Mouse (Mus musculus) left cerebral cortex, adult 6 months (tissue): Measurements from ENCODE around the gene Ago4. TPM values are rescaled to one million over a fixed set of nuclear protein-coding genes. Genes with fewer than 3 reads are reported as not detected.

Experiments used
- long read RNA-seq, 2 experiments: library from polyadenylated mRNA; unstranded; transcript quantifications; one replicate each; pipeline ENCODE4 v2.0.0; 2019 to 2020
- polyA plus RNA-seq: library from polyadenylated mRNA; unstranded; fragments of <200 nt; fragmentation: Nextera tagmentation; gene quantifications from 2 replicates; pipeline ENCODE4 v1.2.3, GENCODE M21; 2021

Gene Ago4
- polyA plus RNA-seq = 0.51 and 1.2 TPM in 2 replicates
- long read RNA-seq, experiment 1, partial matches to known transcripts = 2 of 7 reads
- long read RNA-seq, experiment 1, other reads (novel, unspliced or antisense) = 5 of 7 reads
- long read RNA-seq, experiment 2, partial matches to known transcripts = 1 of 5 reads
- long read RNA-seq, experiment 2, other reads (novel, unspliced or antisense) = 4 of 5 reads

GRCm38 (mm10) chr4:126532827-126533728 is at the start of gene Ago4:
TSS of gene Ago4 (minus strand) at chr4:126533472.

GRCm38 (mm10) chr4:126556809-126557711 is 23.8 kb upstream of the Ago4 start, which contains the start of gene Clspn:
TSS of gene Clspn (plus strand) at chr4:126556935.

GRCm38 (mm10) chr4:126468285-126468901 is 64.9 kb downstream of the Ago4 start, which contains the start of gene Ago1:
TSS of gene Ago1 (minus strand) at chr4:126468583.

Other genes with a start within 250 kb of the Ago4 start
- gene Col8a2, start 246.7 kb downstream of the Ago4 start, polyA plus RNA-seq = 0.32 and 0.48 TPM in 2 replicates
- 27.0 TPM in 2 replicates for gene Adprhl2, start 211.8 kb downstream of the Ago4 start, polyA plus RNA-seq
- gene Tekt2, start 207.8 kb downstream of the Ago4 start, polyA plus RNA-seq = 0.11 and 0.72 TPM in 2 replicates
- 6.3 and 6.5 TPM in 2 replicates for gene Ago3, start 103.9 kb downstream of the Ago4 start, polyA plus RNA-seq
- 6.4 and 16.3 TPM in 2 replicates for gene Ago1, start 64.9 kb downstream of the Ago4 start, polyA plus RNA-seq
- 0.61 and 0.63 TPM in 2 replicates for gene Clspn, start 23.5 kb upstream of the Ago4 start, polyA plus RNA-seq
- 24.2 and 51.4 TPM in 2 replicates for gene 5730409E04Rik, start 76.3 kb upstream of the Ago4 start, polyA plus RNA-seq
- 273 and 292 TPM in 2 replicates for gene Psmb2, start 144.2 kb upstream of the Ago4 start, polyA plus RNA-seq
- not detected in 2 replicates for gene Tfap2e, start 202.8 kb upstream of the Ago4 start, polyA plus RNA-seq
- 286 and 412 TPM in 2 replicates for gene Ncdn, start 220.0 kb upstream of the Ago4 start, polyA plus RNA-seq
- gene AU040320, start 220.1 kb upstream of the Ago4 start, polyA plus RNA-seq = 25.4 and 30.5 TPM in 2 replicates